Mouse (Mus musculus) CH12.LX (cell line): ENCODE data around the gene Pnmal2. TPM values are rescaled to one million over a fixed set of nuclear protein-coding genes. Genes with fewer than 3 reads are reported as not detected.

Experiments used
- DNase-seq: peaks from one replicate; pipeline ENCODE4 v3.0.0-alpha.2; 2013; ENCODE audit errors: extremely low read depth
- H3K27ac ChIP-seq: 2 replicates; pipeline ENCODE4 v1.5.1; 2012; ENCODE audit warnings: low read depth, mild to moderate bottlenecking, control low read depth, moderate library complexity; ENCODE audit not compliant: insufficient read depth
- H3K27me3 ChIP-seq: replicated peaks from 2 replicates; pipeline ENCODE3; 2012; ENCODE audit warnings: inconsistent platforms
- H3K36me3 ChIP-seq, 2 experiments: replicated peaks in 1 of 2; 2 replicates each; pipeline versions ENCODE3 to v1.6.1; 2012; ENCODE audit warnings: inconsistent platforms in 1 of 2, low read length in 1 of 2, mild to moderate bottlenecking in 1 of 2, mixed read lengths in 1 of 2, moderate library complexity in 1 of 2; ENCODE audit not compliant: control insufficient read depth in 1 of 2, insufficient read depth in 1 of 2
- H3K4me1 ChIP-seq, 2 experiments: 2 replicates each; pipeline ENCODE4 v1.6.1; 2012; ENCODE audit warnings: inconsistent platforms in 1 of 2, moderate library complexity in 1 of 2; ENCODE audit not compliant: insufficient read depth in 2 of 2, control insufficient read depth in 1 of 2
- H3K4me2 ChIP-seq: 2 replicates; pipeline ENCODE4 v1.6.1; 2012; ENCODE audit warnings: low read depth, mild to moderate bottlenecking, control low read depth; ENCODE audit not compliant: poor library complexity, insufficient read depth, severe bottlenecking
- H3K4me3 ChIP-seq, 3 experiments: fragments of 150-350 bp in 1 of 3; sonication (generic) in 1 of 3; replicated peaks in 1 of 3; 2 replicates each; pipeline versions ENCODE3 to v1.5.1; 2011 to 2012; ENCODE audit warnings: low read depth in 2 of 3, low read length in 2 of 3, mild to moderate bottlenecking in 2 of 3, moderate library complexity in 2 of 3, control low read depth in 1 of 3, improper control_type of control experiment in 1 of 3, inconsistent platforms in 1 of 3, mixed read lengths in 1 of 3; ENCODE audit not compliant: poor library complexity in 1 of 3
- H3K79me2 ChIP-seq: replicated peaks from 2 replicates; pipeline ENCODE4 v1.6.1; 2012; ENCODE audit warnings: mild to moderate bottlenecking, moderate library complexity; ENCODE audit not compliant: control insufficient read depth, poor library complexity, insufficient read depth, severe bottlenecking; ENCODE audit errors: extremely low read depth
- H3K9ac ChIP-seq: 2 replicates; pipeline ENCODE4 v1.6.1; 2012; ENCODE audit warnings: low read depth, mild to moderate bottlenecking, control low read depth, moderate library complexity; ENCODE audit not compliant: insufficient read depth
- H3K9me3 ChIP-seq: replicated peaks from 2 replicates; pipeline ENCODE3; 2012; ENCODE audit warnings: low read length, inconsistent platforms, mixed read lengths
- BHLHE40 ChIP-seq: IDR thresholded peaks from 2 replicates; pipeline ENCODE4 v1.6.1; 2011; ENCODE audit warnings: mild to moderate bottlenecking, low read depth, low read length, improper control_type of control experiment
- CHD1 ChIP-seq: IDR thresholded peaks from 2 replicates; pipeline ENCODE4 v1.6.1; 2012; ENCODE audit warnings: low read depth, low read length, improper control_type of control experiment, inconsistent platforms
- CTCF ChIP-seq, 2 experiments: IDR thresholded peaks in 1 of 2; conservative IDR thresholded peaks in 1 of 2; 2 replicates each; pipeline ENCODE4 v1.5.1; 2011 to 2012; ENCODE audit warnings: low read depth in 2 of 2, low read length in 2 of 2, improper control_type of control experiment in 1 of 2, inconsistent platforms in 1 of 2, mild to moderate bottlenecking in 1 of 2, moderate library complexity in 1 of 2
- E2F4 ChIP-seq: IDR thresholded peaks from 2 replicates; pipeline ENCODE4 v1.6.1; 2011; ENCODE audit warnings: low read depth, low read length, improper control_type of control experiment; ENCODE audit not compliant: insufficient replicate concordance
- ELF1 ChIP-seq: IDR thresholded peaks from 2 replicates; pipeline ENCODE4 v1.6.1; 2014; ENCODE audit warnings: low read depth, mild to moderate bottlenecking, inconsistent platforms, low read length, improper control_type of control experiment
- EP300 ChIP-seq: IDR thresholded peaks from 2 replicates; pipeline ENCODE4 v1.6.1; 2011; ENCODE audit warnings: low read length, improper control_type of control experiment
- ETS1 ChIP-seq: conservative IDR thresholded peaks from 2 replicates; pipeline ENCODE4 v1.6.1; 2012; ENCODE audit warnings: low read depth, mild to moderate bottlenecking, inconsistent platforms, low read length, improper control_type of control experiment, moderate library complexity
- GABPA ChIP-seq: IDR thresholded peaks from 2 replicates; pipeline ENCODE4 v1.6.1; 2012; ENCODE audit warnings: low read depth, low read length, improper control_type of control experiment, inconsistent platforms; ENCODE audit not compliant: insufficient replicate concordance
- IRF4 ChIP-seq: IDR thresholded peaks from 2 replicates; pipeline ENCODE4 v1.6.1; 2014; ENCODE audit warnings: low read depth, mild to moderate bottlenecking, inconsistent platforms, low read length, improper control_type of control experiment
- KAT2A ChIP-seq: IDR thresholded peaks from 2 replicates; pipeline ENCODE4 v1.6.1; 2012; ENCODE audit warnings: low read length, improper control_type of control experiment, inconsistent platforms; ENCODE audit not compliant: insufficient replicate concordance
- MAFK ChIP-seq: IDR thresholded peaks from 2 replicates; pipeline ENCODE4 v1.6.1; 2011; ENCODE audit warnings: low read length, improper control_type of control experiment; ENCODE audit not compliant: insufficient replicate concordance
- MEF2A ChIP-seq: IDR thresholded peaks from 2 replicates; pipeline ENCODE4 v1.6.1; 2014; ENCODE audit warnings: low read depth, mild to moderate bottlenecking, inconsistent platforms, low read length, improper control_type of control experiment, borderline replicate concordance
- MXI1 ChIP-seq: IDR thresholded peaks from 2 replicates; pipeline ENCODE4 v1.6.1; 2011; ENCODE audit warnings: mild to moderate bottlenecking, low read depth, low read length, improper control_type of control experiment
- NELFE ChIP-seq: IDR thresholded peaks from 2 replicates; pipeline ENCODE4 v1.6.1; 2011; ENCODE audit warnings: low read depth, low read length, improper control_type of control experiment
- POLR2A ChIP-seq: IDR thresholded peaks from 2 replicates; pipeline ENCODE4 v1.6.1; 2011; ENCODE audit warnings: low read depth, mild to moderate bottlenecking, improper control_type of control experiment, low read length
- POLR2AphosphoS2 ChIP-seq: IDR thresholded peaks from 2 replicates; pipeline ENCODE4 v1.6.1; 2011; ENCODE audit warnings: low read depth, low read length, improper control_type of control experiment
- RAD21 ChIP-seq: IDR thresholded peaks from 2 replicates; pipeline ENCODE4 v1.6.1; 2011; ENCODE audit warnings: low read depth, mild to moderate bottlenecking, low read length, improper control_type of control experiment, moderate library complexity
- RCOR1 ChIP-seq: conservative IDR thresholded peaks from 2 replicates; pipeline ENCODE4 v1.6.1; 2012; ENCODE audit warnings: low read depth, mild to moderate bottlenecking, inconsistent platforms, low read length, improper control_type of control experiment
- SIN3A ChIP-seq: IDR thresholded peaks from 2 replicates; pipeline ENCODE4 v1.6.1; 2012; ENCODE audit warnings: low read length, improper control_type of control experiment, inconsistent platforms
- SMC3 ChIP-seq: IDR thresholded peaks from 2 replicates; pipeline ENCODE4 v1.6.1; 2011; ENCODE audit warnings: low read depth, low read length, improper control_type of control experiment
- TCF12 ChIP-seq: IDR thresholded peaks from 2 replicates; pipeline ENCODE4 v1.6.1; 2014; ENCODE audit warnings: low read depth, mild to moderate bottlenecking, inconsistent platforms, low read length, improper control_type of control experiment
- UBTF ChIP-seq: IDR thresholded peaks from 2 replicates; pipeline ENCODE4 v1.6.1; 2012; ENCODE audit warnings: low read depth, mild to moderate bottlenecking, inconsistent platforms, low read length, improper control_type of control experiment, moderate library complexity
- USF1 ChIP-seq: IDR thresholded peaks from 2 replicates; pipeline ENCODE4 v1.6.1; 2014; ENCODE audit warnings: low read depth, mild to moderate bottlenecking, inconsistent platforms, low read length, improper control_type of control experiment
- USF2 ChIP-seq: conservative IDR thresholded peaks from 2 replicates; pipeline ENCODE4 v1.6.1; 2011; ENCODE audit warnings: low read depth, low read length, improper control_type of control experiment
- ZKSCAN1 ChIP-seq: IDR thresholded peaks from 2 replicates; pipeline ENCODE4 v1.6.1; 2012; ENCODE audit warnings: low read depth, inconsistent platforms, low read length, improper control_type of control experiment, borderline replicate concordance
- ZMIZ1 ChIP-seq: IDR thresholded peaks from 2 replicates; pipeline ENCODE4 v1.6.1; 2012; ENCODE audit warnings: low read depth, mild to moderate bottlenecking, inconsistent platforms, low read length, improper control_type of control experiment
- ZNF384 ChIP-seq: IDR thresholded peaks from 2 replicates; pipeline ENCODE4 v1.6.1; 2012; ENCODE audit warnings: low read depth, low read length, improper control_type of control experiment, inconsistent platforms
- dilution Hi-C: fragments of 300-500 bp; cut with MboI; formaldehyde crosslinking; loops from 2 replicates; pipeline ENCODE4 v1.14.3; 2020; ENCODE audit warnings: low sequenced_read_pairs; ENCODE audit not compliant: extremely low pct_unique_long_range_greater_than_20kb, extremely low pct_ligation_motif_present
- in situ Hi-C: fragments of 300-500 bp; cut with MboI; formaldehyde crosslinking; loops from 3 replicates; pipeline ENCODE4 v1.14.3; 2019; ENCODE audit warnings: low sequenced_read_pairs, low pct_ligation_motif_present, low pct_unique_long_range_greater_than_20kb, mixed read lengths
- polyA plus RNA-seq: library from polyadenylated mRNA; unstranded; fragments of >175 nt; gene quantifications from 2 replicates; pipeline ENCODE4 v1.2.1, GENCODE M21; 2012; ENCODE audit warnings: low read depth; ENCODE audit not compliant: insufficient read length
- total RNA-seq, 2 experiments: library from RNA; depleted of rRNA; stranded (reverse); fragments of 300-350 nt in 1 of 2; fragments of >200 nt in 1 of 2; gene quantifications; 2 replicates each; pipeline ENCODE4 v1.2.3; 2012 to 2014

Gene Pnmal2
- total and polyA plus RNA-seq, 3 experiments = 0.09 to 0.38 TPM; not detected in 1

DNA sequence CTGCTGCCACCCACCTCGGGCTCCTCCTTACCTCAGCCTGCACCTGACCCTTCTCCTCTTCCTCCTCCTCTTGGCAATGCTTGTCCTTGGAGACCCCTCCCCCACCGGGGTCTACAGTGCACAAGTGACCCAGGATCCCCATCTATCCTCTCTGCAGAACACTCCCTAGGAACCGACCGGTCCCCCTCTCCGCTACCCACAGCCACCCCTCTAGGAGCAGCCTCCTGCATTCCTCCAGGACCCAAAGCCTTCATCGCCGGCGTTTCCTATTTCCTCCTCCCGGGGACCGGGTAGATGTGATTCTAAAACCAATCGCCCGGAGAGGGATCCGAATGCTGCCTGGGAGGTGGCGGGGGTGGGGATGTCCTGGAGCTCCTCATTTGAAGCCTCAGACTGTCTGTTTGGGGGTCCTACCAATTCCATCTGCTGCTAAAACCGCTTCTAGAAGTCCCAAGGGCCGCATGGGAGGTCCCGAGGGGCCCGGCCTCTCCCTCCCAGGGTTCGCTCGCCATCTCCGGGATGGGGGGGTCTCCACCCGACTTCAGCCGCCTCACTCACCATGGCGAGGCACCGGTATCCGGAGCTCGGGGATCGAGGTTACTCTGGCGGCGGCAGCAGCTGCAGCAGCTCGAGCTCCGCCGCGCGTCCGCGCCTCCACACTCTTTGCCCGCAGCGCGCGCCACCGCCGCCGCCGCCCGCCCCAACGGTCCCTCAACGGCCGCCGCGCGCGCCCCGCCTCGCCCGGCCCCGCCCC is 21.0 kb upstream of the Pnmal2 start:
- Histone ChIP-seq H3K79me2 (peaks cover 41% of the 10 kb centered on the region), H3K27ac (peak overlapping the region; percentile 89), H3K36me3 (peaks cover 21 to 40% of the 10 kb centered on the region in 2 experiments), H3K9ac (peak overlapping the region; percentile 92), H3K9me3 (no peaks in the 10 kb centered on the region), H3K4me3 (peak overlapping the region; percentile 62 to 93 (median 78)), H3K4me2 (peak overlapping the region; percentile 70), H3K4me1 (peaks cover 10 to 37% of the 10 kb centered on the region in 2 experiments), H3K27me3 (no peaks in the 10 kb centered on the region)
- dilution Hi-C loops (no loop called here), in situ Hi-C loops (no loop called here)
- no peak for DNase-seq
- no peak for TF ChIP-seq MEF2A
- peak; percentile 50 for TF ChIP-seq ZMIZ1
- TF ChIP-seq ZKSCAN1 = no peak
- TF ChIP-seq CHD1 = no peak
- no peak for TF ChIP-seq UBTF
- no peak for TF ChIP-seq ETS1
- peak; percentile 57; the same call in 1 of the 2 replicates for TF ChIP-seq POLR2A
- peak; percentile 3; the same call in 1 of the 2 replicates for TF ChIP-seq MXI1

DNA sequence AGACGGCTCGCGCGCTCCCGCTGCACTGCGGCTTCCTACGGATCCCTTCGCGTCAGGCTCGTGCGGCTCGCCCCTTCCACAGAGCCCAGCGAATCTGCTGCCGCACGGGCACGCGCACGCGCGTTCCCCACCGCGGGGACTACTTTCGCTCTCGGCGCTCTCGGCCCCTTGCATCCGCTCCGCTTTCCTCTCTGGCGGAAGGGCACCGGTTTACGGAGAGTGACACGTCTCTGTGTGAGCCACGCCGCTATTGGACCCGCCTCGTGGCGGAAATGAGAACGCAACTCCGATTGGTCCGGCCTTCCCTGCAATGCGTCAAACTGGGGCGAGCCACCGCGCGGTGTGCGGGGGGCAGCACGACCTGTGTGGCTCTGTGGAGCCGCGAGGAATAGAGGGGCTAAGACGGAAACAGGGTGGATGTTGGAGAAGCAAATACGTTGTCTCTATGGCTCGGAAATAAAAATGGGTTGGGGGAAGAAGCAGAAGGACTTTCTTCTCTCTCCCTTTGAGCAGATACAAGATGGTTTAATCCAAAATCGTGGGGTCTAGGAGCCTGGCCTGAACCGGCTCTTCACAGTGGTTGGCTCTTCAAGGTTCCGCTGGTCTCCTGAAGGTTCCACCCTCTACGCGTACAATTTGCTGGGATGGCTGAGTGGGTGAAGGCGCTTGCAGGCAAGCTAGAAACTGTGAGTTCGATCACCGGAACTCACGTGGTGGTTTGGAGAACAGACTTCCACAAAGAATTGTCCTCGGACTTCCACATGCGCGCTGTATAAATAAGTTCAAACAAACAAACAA is 20.2 kb upstream of the Pnmal2 start, which contains the start of gene Calm3:
Calm3 (minus strand) TSS at position 78 of the 798 bp plus-strand sequence.
- H3K27ac ChIP-seq = peak within 1 kb of the TSS; percentile 89
- peak within 1 kb of the TSS; percentile 92 for H3K9ac ChIP-seq
- peaks cover 10 to 37% of the 10 kb centered on the region in 2 experiments for H3K4me1 ChIP-seq
- H3K36me3 ChIP-seq = peaks cover 17 to 32% of the 10 kb centered on the region in 2 experiments
- peak within 1 kb of the TSS; percentile 62 to 93 (median 78) for H3K4me3 ChIP-seq
- H3K9me3 ChIP-seq = no peaks in the 10 kb centered on the region
- dilution Hi-C loops (no loop called here), in situ Hi-C loops (no loop called here)
- DNase-seq = peak; percentile 99
- peaks cover 41% of the 10 kb centered on the region for H3K79me2 ChIP-seq
- H3K27me3 ChIP-seq = no peaks in the 10 kb centered on the region
- H3K4me2 ChIP-seq = peak within 1 kb of the TSS; percentile 70
- peak; percentile 86; the same call in 1 of the 2 replicates for TF ChIP-seq SIN3A
- TF ChIP-seq RCOR1 = peak; percentile 88; the same call in 1 of the 2 replicates
- TF ChIP-seq POLR2AphosphoS2 = peak; percentile 78; the same call in 1 of the 2 replicates
- TF ChIP-seq RAD21 = no peak
- peak; percentile 67 for TF ChIP-seq IRF4
- no peak for TF ChIP-seq E2F4
- peak; percentile 5; the same call in 1 of the 2 replicates for TF ChIP-seq USF1
- no peak for TF ChIP-seq EP300
- peak; percentile 77 for TF ChIP-seq BHLHE40
- TF ChIP-seq ELF1 = peak; percentile 87
- no peak for TF ChIP-seq ZNF384
- no peak for TF ChIP-seq MAFK
- TF ChIP-seq CHD1 = peak; percentile 100
- TF ChIP-seq MXI1 = peak; percentile 78; the same call in 1 of the 2 replicates
- TF ChIP-seq KAT2A = peak; percentile 95
- TF ChIP-seq GABPA = peak; percentile 62; the same call in 1 of the 2 replicates
- TF ChIP-seq CTCF (conservative IDR thresholded peaks at IDR 0.05 in 1 of 2, IDR thresholded peaks at IDR 0.05 in 1 of 2; ENCODE audit: low read depth in 2 of 2, low read length in 2 of 2) = no peak
- TF ChIP-seq MEF2A = peak; percentile 61
- TF ChIP-seq NELFE = peak; percentile 85
- TF ChIP-seq SMC3 = no peak
- TF ChIP-seq UBTF = peak; percentile 61; the same call in 1 of the 2 replicates
- TF ChIP-seq USF2 = no peak
- TF ChIP-seq ZMIZ1 = peak; percentile 62; the same call in 1 of the 2 replicates
- TF ChIP-seq ETS1 = peak; percentile 56
- peak; percentile 92 for TF ChIP-seq POLR2A
- peak; percentile 86 for TF ChIP-seq TCF12
- peak; percentile 23; the same call in 1 of the 2 replicates for TF ChIP-seq ZKSCAN1
